Comparison of ENCODE assay signal across 10 mouse cellular contexts in genomic region chr3:156559441-156559825, GRCm38 (mm10). TPM values are rescaled to one million over a fixed set of nuclear protein-coding genes. Genes with fewer than 3 reads are reported as not detected.
DNase-seq lines count a peak whose midpoint lies in the region; ATAC-seq and TF ChIP-seq lines count a peak whose summit lies in the region.
"Had no signal": no experiment of that assay in that cellular context is flagged by ENCODE, and none has a peak within 500 bp of the region (broad histone marks: within the 10 kb centered on the region; RNA-seq: fewer than 3 reads in every experiment).

No protein-coding gene starts in this region.

- peak overlapping the region; percentile 100 for H3K27ac ChIP-seq in layer of hippocampus, adult 2 months
- H3K27ac ChIP-seq in embryonic facial prominence, embryonic 11.5 days (replicated peaks; ENCODE audit: low read depth, low read length) = no peak overlapping the region
- H3K27ac ChIP-seq: liver, embryonic 14.5 days had no signal

- 33% methylated on average over 8 of the region's 8 CpGs for WGBS in embryonic facial prominence, embryonic 11.5 days

- TF ChIP-seq CTCF in layer of hippocampus, adult 2 months (conservative IDR thresholded peaks at IDR 0.05) = no peak

- peak in 1 of 2 experiments; percentile 17 for DNase-seq in layer of hippocampus, adult 2 months (ENCODE audit: low spot score in 2 of 2)
- no peak for DNase-seq in layer of hippocampus, postnatal 36 days
- peak; percentile 34 for DNase-seq in embryonic facial prominence, embryonic 11.5 days (ENCODE audit: low spot score)
- DNase-seq in left cerebral cortex, adult 8-10 months (ENCODE audit: low spot score in 2 of 2) = peak; percentile 29 to 32
- peak; percentile 5 for DNase-seq in right cerebral cortex, postnatal 4 days
- DNase-seq in adrenal gland, postnatal 14 days = no peak
- no peak for DNase-seq in kidney, postnatal 10 days
- no peak for DNase-seq in urinary bladder, adult 18-20 months (ENCODE audit: low spot score in 2 of 2)

- peaks cover 7% of the 10 kb centered on the region; the same call in 1 of the 2 replicates for H3K27me3 ChIP-seq in embryonic facial prominence, embryonic 11.5 days (ENCODE audit: control insufficient read depth, insufficient read depth, low read length)

- no peaks in the 10 kb centered on the region; the same call in 1 of the 2 replicates for H3K4me1 ChIP-seq in embryonic facial prominence, embryonic 11.5 days (ENCODE audit: control insufficient read depth, insufficient read depth, low read length)

- no peak for ATAC-seq in embryonic facial prominence, embryonic 11.5 days (replicated peaks; ENCODE audit: insufficient number of reproducible peaks, low FRiP score, low TSS enrichment, low read depth)
- ATAC-seq: Patski had no signal

- H3K4me3 ChIP-seq in layer of hippocampus, adult 2 months = peak overlapping the region; percentile 94
- H3K4me3 ChIP-seq in embryonic facial prominence, embryonic 11.5 days (ENCODE audit: low read depth, low read length) = no peak overlapping the region

- H3K9me3 ChIP-seq in embryonic facial prominence, embryonic 11.5 days (replicated peaks; ENCODE audit: control insufficient read depth, low read length) = no peaks in the 10 kb centered on the region

- no peak overlapping the region; the same call in 1 of the 2 replicates for H3K4me2 ChIP-seq in embryonic facial prominence, embryonic 11.5 days (ENCODE audit: low read depth, low read length)

- H3K36me3 ChIP-seq in embryonic facial prominence, embryonic 11.5 days (replicated peaks; ENCODE audit: control insufficient read depth, insufficient read depth, low read depth, low read length) = no peaks in the 10 kb centered on the region

- H3K9ac ChIP-seq in embryonic facial prominence, embryonic 11.5 days (replicated peaks; ENCODE audit: low read length) = no peak overlapping the region
- H3K9ac ChIP-seq: liver, embryonic 14.5 days had no signal

RNA-seq across cellular contexts. Expression of gene Negr1, which starts 2.2 kb away (rescaled TPM):
- 100 to 1,000 TPM; 137 to 142 TPM for total RNA-seq in layer of hippocampus, adult 2 months (2021)
- 100 to 1,000 TPM; 122 to 139 TPM for total RNA-seq in layer of hippocampus, postnatal 36 days (2021)
- polyA plus RNA-seq in embryonic facial prominence, embryonic 11.5 days (2014; fragmentation: Nextera tagmentation; extraction: Ambion mirVana) = 3.4 and 3.7 TPM in 2 replicates
- total RNA-seq in left cerebral cortex, adult 8-10 months (2022) = 100 to 1,000 TPM; 161 to 204 (median 191) TPM
- total RNA-seq in adrenal gland, postnatal 14 days (2021) = 6.0 and 6.8 TPM in 2 replicates

Comparison
In these comparisons a context has a peak if more than half of its experiments do, and no peak if none do; other contexts are left out.
1. DNase-seq: peak in embryonic facial prominence, embryonic 11.5 days (single experiment), left cerebral cortex, adult 8-10 months (2 of 2) and right cerebral cortex, postnatal 4 days (single experiment); none in layer of hippocampus, postnatal 36 days (0 of 2), adrenal gland, postnatal 14 days (single experiment), kidney, postnatal 10 days (single experiment) and urinary bladder, adult 18-20 months (0 of 2).
2. RNA of gene Negr1, which starts 2.2 kb away (total RNA-seq): 161 to 204 TPM in left cerebral cortex, adult 8-10 months, 137 to 142 TPM in layer of hippocampus, adult 2 months and 122 to 139 TPM in layer of hippocampus, postnatal 36 days; 6.0 to 6.8 TPM in adrenal gland, postnatal 14 days; every median in the first group is over 10 times any median in the second.